Mouse (Mus musculus): ENCODE measurements around the gene Tkt. TPM values are rescaled to one million over a fixed set of nuclear protein-coding genes. Genes with fewer than 3 reads are reported as not detected.

Tkt gene
- total RNA-seq, 2 experiments from 2014 or later = 10.8 to 10.9 TPM

DNA sequence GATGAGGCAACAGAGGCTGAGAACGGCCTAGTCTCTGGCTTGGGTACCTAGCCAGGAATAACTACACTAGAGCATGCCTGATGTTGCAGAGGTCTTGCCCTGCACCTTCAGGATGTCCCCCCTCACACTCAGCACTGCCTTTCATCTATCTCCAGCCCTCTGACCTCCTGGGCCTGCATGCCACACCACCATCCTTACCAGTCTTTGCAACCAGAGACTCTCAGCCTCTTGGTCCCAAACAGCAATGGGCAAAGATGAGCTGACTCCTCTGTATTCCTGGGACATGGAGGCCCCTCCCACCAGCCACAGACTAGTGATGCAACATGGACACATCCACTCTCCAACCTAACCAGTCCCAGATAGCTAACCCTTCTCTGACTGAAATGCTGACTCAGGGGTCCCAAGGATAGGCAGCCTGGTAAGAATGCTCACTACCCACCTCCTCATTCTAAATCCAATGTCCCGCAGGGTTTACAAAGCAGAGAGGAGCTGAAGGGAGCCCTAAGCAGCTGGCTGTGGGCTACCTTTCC, 70.7 kb downstream of the Tkt start:
- no peak for DNase-seq (ENCODE audit: low spot score)

DNA sequence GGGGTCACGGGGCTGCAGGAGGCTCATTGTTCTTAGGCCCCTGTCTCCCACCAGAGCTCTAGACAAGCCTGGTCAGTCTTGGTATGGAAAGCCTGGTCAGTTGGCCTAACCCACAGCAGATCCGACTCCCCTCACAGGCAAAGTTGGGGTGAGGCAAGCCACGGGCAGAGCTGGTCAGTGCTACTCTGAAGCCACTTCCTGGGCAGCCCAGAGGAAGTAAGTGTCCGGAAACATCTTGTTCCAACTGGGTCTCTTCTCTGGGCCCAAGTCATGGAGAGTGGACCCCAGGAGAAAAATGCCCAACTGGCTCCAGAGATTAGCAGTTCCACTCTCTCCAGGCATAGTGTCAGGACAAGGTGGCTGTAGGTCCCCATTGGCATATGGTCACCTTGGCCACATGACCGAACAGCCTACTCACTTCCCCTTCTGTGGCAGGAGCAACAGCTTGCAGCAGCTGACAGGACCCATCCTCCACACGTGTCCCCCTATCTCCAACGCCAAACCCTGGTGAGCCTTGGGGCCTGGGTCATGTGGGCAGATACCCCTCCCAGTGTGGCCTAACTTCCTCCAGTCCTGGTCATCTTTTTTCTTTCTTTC, 71.9 kb downstream of the Tkt start:
- DNase-seq (ENCODE audit: low spot score) = no peak

GRCm38 (mm10) chr14:30622130-30622529, 74.0 kb downstream of the Tkt start:
- DNase-seq (ENCODE audit: low spot score) = no peak

DNA sequence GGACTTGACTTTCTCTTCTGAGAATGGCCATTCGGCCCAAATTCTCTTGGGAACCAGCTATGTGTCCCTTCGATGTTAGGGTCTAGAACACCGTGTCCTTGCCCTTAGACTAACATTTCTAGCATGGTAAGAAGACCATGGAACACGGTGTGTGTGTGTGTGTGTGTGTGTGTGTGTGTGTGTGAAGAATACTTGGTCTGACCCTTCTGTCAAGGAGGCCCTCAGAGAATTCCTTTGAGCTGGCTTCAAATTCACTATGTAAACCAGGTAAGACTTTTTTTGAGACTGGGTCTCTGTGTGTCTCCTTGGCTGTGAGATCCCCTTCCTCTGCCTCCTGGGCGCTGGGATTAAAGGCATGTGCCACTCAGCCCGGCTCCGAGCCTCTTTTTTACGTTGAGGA, 74.4 kb downstream of the Tkt start:
- DNase-seq (ENCODE audit: low spot score) = no peak

Small RNAs within 50 kb of the gene (microRNA-seq; reads per million reads assigned to microRNA genes)
- gene Mir3076 = 3.1 reads per million

Other genes with a start within 250 kb of the Tkt start
- 1 to 10 TPM; 7.2 to 8.1 TPM for gene Dcp1a, start 68.8 kb upstream of the Tkt start, total RNA-seq (2021)
- gene Cacna1d, start 56.9 kb upstream of the Tkt start, total RNA-seq (2021) = under 1 TPM; 0.26 to 0.37 TPM
- gene Prkcd, start 77.9 kb downstream of the Tkt start, total RNA-seq (2021) = 10 to 100 TPM in 1 of 2 experiments, 1 to 10 TPM in 1; 7.8 to 10.4 TPM
- gene Rft1, start 106.0 kb downstream of the Tkt start, total RNA-seq (2021) = 1 to 10 TPM; 4.7 to 5.1 TPM
- gene Sfmbt1, start 166.5 kb downstream of the Tkt start, total RNA-seq (2021) = 10 to 100 TPM; 11.4 to 14.1 TPM